Mouse (Mus musculus): ENCODE results near the gene Kcnn3. TPM values are rescaled to one million over a fixed set of nuclear protein-coding genes. Genes with fewer than 3 reads are reported as not detected.
A peak's percentile ranks its signal among the peaks of the same experiment; 100 is the strongest.

Gene Kcnn3
- polyA plus RNA-seq, 1 experiment = 6.2 TPM

DNA sequence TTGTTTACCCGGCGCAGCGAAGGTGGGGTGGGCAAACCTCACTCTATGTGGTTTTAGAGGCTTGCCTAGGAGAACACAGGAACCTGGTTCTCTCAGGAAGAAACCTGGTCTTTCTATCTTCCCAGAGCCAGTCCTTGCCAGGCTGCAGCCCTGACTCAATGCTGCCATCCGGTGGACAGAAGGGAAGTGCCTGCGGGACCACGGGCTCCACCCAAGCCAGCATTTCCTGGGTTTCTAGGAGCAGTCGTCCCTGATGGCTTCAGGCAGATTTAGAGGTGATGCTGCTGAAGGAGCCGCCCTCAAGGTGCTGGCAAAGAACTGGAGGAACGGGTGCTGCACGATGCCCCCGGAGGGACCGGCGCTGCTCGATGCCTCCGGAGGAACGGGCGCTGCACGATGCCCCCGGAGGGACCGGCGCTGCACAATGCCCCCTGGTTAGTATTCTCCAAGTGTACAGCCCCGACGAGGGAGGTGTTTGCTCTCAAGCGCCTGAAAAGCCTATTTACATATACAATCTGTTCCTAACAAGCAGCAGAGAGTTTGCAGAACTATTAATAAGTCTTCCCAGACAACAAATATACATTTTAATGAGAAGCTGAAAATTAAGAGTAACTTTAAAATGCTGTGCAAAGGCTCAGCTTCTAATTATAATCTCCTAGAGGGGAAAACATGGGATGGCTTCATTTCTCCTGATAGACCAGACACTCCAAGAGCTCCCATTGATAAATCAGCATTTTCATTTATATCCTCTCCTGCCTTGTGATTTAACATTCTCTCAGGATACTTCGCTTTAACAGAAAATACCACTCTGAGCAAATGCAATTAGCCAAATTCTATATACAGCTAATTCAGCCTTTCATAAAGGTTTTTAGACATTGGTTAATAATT, 169.0 kb downstream of the Kcnn3 start:
- WGBS = 6% methylated on average over 25 of the region's 25 CpGs
- Histone ChIP-seq H3K4me3 (replicated peaks; ENCODE audit: insufficient read depth, low read depth, low read length) (peak overlapping the region; percentile 3), H3K27ac (ENCODE audit: insufficient read depth, low read length) (no peak overlapping the region), H3K4me1 (ENCODE audit: control insufficient read depth, insufficient read depth, low read length) (no peaks in the 10 kb centered on the region), H3K27me3 (ENCODE audit: control insufficient read depth, insufficient read depth, low read length) (no peaks in the 10 kb centered on the region; the same call in 1 of the 2 replicates)
- DNase-seq = peak; percentile 83 to 91
- TF ChIP-seq POLR2A (IDR thresholded peaks at IDR 0.05; ENCODE audit: borderline replicate concordance, insufficient read depth, low read length) (no peak), CTCF (IDR thresholded peaks at IDR 0.05; ENCODE audit: borderline replicate concordance, insufficient read depth, low read depth, low read length) (peak; percentile 97)

DNA sequence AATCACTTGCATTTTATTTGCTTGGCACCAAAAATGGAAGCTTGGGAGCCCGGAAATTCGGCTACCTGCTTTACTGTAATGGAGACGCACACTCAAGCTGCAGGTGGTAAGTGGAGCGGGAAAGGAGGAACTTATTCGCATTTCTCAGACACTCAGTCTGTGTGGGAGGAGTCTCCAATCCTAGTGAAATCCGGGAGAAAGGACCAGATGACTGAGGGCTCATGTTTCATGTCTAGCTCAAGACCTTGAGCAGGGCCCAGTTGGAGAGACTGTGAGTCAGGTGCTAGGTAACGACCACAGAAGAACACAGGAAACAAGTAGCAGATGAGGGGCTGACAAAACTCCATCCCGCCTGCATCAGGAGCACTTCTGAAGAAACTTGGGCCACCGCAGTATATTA, 171.8 kb downstream of the Kcnn3 start:
- WGBS = 83% methylated on average over 9 of the region's 9 CpGs
- Histone ChIP-seq H3K4me3 (replicated peaks; ENCODE audit: insufficient read depth, low read depth, low read length) (no peak overlapping the region), H3K27ac (ENCODE audit: insufficient read depth, low read length) (no peak overlapping the region), H3K27me3 (ENCODE audit: control insufficient read depth, insufficient read depth, low read length) (no peaks in the 10 kb centered on the region; the same call in 1 of the 2 replicates), H3K4me1 (ENCODE audit: control insufficient read depth, insufficient read depth, low read length) (no peaks in the 10 kb centered on the region)
- no peak for DNase-seq
- TF ChIP-seq CTCF (IDR thresholded peaks at IDR 0.05; ENCODE audit: borderline replicate concordance, insufficient read depth, low read depth, low read length) (no peak), POLR2A (IDR thresholded peaks at IDR 0.05; ENCODE audit: borderline replicate concordance, insufficient read depth, low read length) (no peak)

DNA sequence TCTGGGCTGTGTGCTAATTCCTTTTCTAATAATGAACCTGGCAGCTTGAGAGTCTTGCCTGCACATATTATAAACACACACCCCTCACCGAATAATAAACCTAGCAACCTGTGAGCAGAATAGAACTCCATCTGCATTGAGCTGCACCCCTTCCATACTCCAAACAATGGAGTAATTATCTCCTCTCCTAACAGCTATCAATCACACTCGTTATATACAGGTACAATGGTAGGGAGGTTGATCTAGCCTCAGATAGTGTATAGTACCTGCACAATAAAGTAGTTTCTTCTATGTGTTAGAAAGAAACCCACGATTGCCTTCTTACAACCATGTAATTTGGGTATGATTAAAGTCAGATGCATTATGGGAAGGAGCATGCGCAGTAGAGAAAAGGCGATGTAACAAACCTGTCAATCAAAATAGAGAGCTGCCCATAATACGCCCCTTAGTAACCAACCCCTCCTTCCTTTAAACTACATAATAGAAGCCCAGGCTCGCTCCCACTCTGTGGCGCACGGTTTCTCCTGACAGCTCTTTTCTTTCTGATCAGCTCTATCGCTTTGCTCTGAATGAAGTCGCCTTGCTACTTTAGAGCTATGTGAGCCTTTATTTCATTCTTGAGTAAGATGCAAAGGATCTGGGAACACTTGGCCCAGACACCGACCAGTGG, 176.3 kb downstream of the Kcnn3 start:
- TF ChIP-seq CTCF (IDR thresholded peaks at IDR 0.05; ENCODE audit: borderline replicate concordance, insufficient read depth, low read depth, low read length) (no peak), POLR2A (IDR thresholded peaks at IDR 0.05; ENCODE audit: borderline replicate concordance, insufficient read depth, low read length) (no peak)
- 40% methylated on average over 12 of the region's 12 CpGs for whole genome bisulfite sequencing
- Histone ChIP-seq H3K4me3 (replicated peaks; ENCODE audit: insufficient read depth, low read depth, low read length) (no peak overlapping the region), H3K4me1 (ENCODE audit: control insufficient read depth, insufficient read depth, low read length) (no peaks in the 10 kb centered on the region), H3K27ac (ENCODE audit: insufficient read depth, low read length) (no peak overlapping the region), H3K27me3 (ENCODE audit: control insufficient read depth, insufficient read depth, low read length) (no peaks in the 10 kb centered on the region; the same call in 1 of the 2 replicates)
- no peak for DNase-seq

DNA sequence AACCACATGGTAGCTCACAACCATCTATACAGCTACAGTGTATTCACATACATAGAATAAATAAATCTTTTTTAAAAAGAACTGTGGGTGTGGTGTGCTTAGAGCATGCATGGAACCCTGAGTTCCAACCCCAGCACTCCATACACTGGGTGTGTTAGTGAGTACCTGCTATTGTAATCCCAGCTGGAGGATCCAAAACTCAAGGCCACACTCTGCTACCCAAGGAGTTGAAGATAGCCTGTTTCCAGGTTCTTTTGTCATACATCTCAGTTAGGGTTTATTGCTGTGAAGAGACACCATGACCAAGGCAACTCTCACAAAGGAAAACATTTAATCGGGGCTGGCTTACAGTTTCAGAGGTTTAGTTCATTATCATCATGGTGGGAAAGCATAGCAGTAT, 179.0 kb downstream of the Kcnn3 start:
- whole genome bisulfite sequencing = 93% methylated on average over 1 of the region's 1 CpGs
- no peak overlapping the region for H3K27ac ChIP-seq (ENCODE audit: insufficient read depth, low read length)
- no peaks in the 10 kb centered on the region; the same call in 1 of the 2 replicates for H3K27me3 ChIP-seq (ENCODE audit: control insufficient read depth, insufficient read depth, low read length)
- DNase-seq = no peak
- no peak overlapping the region for H3K4me3 ChIP-seq (replicated peaks; ENCODE audit: insufficient read depth, low read depth, low read length)
- no peaks in the 10 kb centered on the region for H3K4me1 ChIP-seq (ENCODE audit: control insufficient read depth, insufficient read depth, low read length)
- TF ChIP-seq CTCF (IDR thresholded peaks at IDR 0.05; ENCODE audit: borderline replicate concordance, insufficient read depth, low read depth, low read length) (no peak), POLR2A (IDR thresholded peaks at IDR 0.05; ENCODE audit: borderline replicate concordance, insufficient read depth, low read length) (no peak)

DNA sequence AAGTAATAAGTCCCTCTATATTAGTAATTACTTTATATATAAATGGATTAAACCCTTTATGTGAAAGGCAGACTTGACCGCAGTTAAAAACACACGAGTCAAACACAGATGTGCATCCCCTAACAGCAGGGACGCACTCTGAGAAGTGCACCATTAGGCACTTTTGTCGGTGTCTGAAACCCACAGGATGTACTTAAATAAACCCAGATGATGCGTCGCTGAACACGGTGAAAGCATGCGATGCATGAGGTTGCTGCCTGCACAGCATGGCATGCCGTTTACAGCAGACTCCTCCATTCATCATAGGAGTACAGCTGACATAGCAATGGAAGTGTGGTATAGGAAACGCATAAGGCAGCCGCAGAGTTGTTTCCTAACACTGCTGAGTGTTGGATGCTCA, 180.5 kb downstream of the Kcnn3 start:
- no peaks in the 10 kb centered on the region; the same call in 1 of the 2 replicates for H3K27me3 ChIP-seq (ENCODE audit: control insufficient read depth, insufficient read depth, low read length)
- no peaks in the 10 kb centered on the region for H3K4me1 ChIP-seq (ENCODE audit: control insufficient read depth, insufficient read depth, low read length)
- TF ChIP-seq CTCF (IDR thresholded peaks at IDR 0.05; ENCODE audit: borderline replicate concordance, insufficient read depth, low read depth, low read length) = no peak
- TF ChIP-seq POLR2A (IDR thresholded peaks at IDR 0.05; ENCODE audit: borderline replicate concordance, insufficient read depth, low read length) = no peak
- WGBS = 63% methylated on average over 11 of the region's 11 CpGs
- no peak for DNase-seq
- no peak overlapping the region for H3K27ac ChIP-seq (ENCODE audit: insufficient read depth, low read length)
- no peak overlapping the region for H3K4me3 ChIP-seq (replicated peaks; ENCODE audit: insufficient read depth, low read depth, low read length)

DNA sequence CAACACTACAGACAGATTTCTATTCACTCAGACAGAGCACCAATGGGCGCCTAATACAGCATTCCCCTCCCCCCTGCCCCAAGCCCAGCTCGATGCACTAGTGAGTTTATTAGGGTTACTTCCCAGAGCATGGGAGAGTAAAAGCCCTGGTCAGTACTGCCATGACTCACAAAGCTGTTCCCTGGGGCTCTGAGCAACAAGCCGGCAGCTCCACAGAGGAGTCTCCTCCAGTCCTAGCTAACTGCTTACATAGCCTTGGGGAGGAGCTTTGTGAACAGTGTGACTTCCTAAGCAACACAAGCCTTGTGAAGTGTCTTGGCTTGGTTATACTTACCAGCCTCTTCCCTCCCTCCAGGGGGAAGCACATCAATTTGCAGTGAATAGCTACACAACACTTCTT, 183.6 kb downstream of the Kcnn3 start:
- no peaks in the 10 kb centered on the region; the same call in 1 of the 2 replicates for H3K27me3 ChIP-seq (ENCODE audit: control insufficient read depth, insufficient read depth, low read length)
- H3K27ac ChIP-seq (ENCODE audit: insufficient read depth, low read length) = no peak overlapping the region
- DNase-seq = no peak
- H3K4me3 ChIP-seq (replicated peaks; ENCODE audit: insufficient read depth, low read depth, low read length) = no peak overlapping the region
- H3K4me1 ChIP-seq (ENCODE audit: control insufficient read depth, insufficient read depth, low read length) = no peaks in the 10 kb centered on the region
- TF ChIP-seq CTCF (IDR thresholded peaks at IDR 0.05; ENCODE audit: borderline replicate concordance, insufficient read depth, low read depth, low read length) = no peak
- TF ChIP-seq POLR2A (IDR thresholded peaks at IDR 0.05; ENCODE audit: borderline replicate concordance, insufficient read depth, low read length) = no peak
- 41% methylated on average over 3 of the region's 3 CpGs for WGBS

DNA sequence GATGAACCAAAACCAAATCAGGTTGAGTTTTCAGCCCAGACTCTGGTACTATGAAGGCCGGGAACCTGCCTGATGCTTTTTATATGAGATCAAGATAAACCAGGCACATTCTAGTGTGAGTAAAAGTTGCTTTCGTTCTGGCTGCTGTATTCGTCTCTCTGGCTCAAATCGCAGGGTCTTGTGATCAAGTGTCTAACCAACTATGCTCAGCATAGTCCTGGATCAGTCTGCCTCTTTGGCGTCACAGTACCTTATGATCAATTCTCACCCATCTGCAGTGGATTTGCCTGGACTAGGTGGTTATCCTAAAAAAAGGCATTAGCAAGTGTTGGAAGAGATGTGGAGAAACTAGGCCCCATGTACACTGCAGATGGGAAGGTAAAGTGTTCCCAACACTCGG, 184.1 kb downstream of the Kcnn3 start:
- Histone ChIP-seq H3K27me3 (ENCODE audit: control insufficient read depth, insufficient read depth, low read length) (no peaks in the 10 kb centered on the region; the same call in 1 of the 2 replicates), H3K4me1 (ENCODE audit: control insufficient read depth, insufficient read depth, low read length) (no peaks in the 10 kb centered on the region), H3K4me3 (replicated peaks; ENCODE audit: insufficient read depth, low read depth, low read length) (no peak overlapping the region), H3K27ac (ENCODE audit: insufficient read depth, low read length) (no peak overlapping the region)
- WGBS = 80% methylated on average over 6 of the region's 6 CpGs
- no peak for DNase-seq
- TF ChIP-seq POLR2A (IDR thresholded peaks at IDR 0.05; ENCODE audit: borderline replicate concordance, insufficient read depth, low read length) (no peak), CTCF (IDR thresholded peaks at IDR 0.05; ENCODE audit: borderline replicate concordance, insufficient read depth, low read depth, low read length) (no peak)

All from cerebellum, adult 2 months (tissue).